Mouse (Mus musculus) brain, embryonic 14.5 days (tissue): ENCODE data around the gene Olfr777.

ENCODE experiments used
- CTCF ChIP-seq: fragments of 200-500 bp; IDR thresholded peaks from 2 replicates; pipeline ENCODE4 v1.5.1; 2012; ENCODE audit warnings: inconsistent platforms, mild to moderate bottlenecking, moderate library complexity, borderline replicate concordance; ENCODE audit not compliant: insufficient read depth, insufficient read length; ENCODE audit errors: extremely low read depth
- POLR2A ChIP-seq: fragments of 200-500 bp; IDR thresholded peaks from 2 replicates; pipeline ENCODE4 v1.6.1; 2012; ENCODE audit warnings: mild to moderate bottlenecking, inconsistent platforms, borderline replicate concordance; ENCODE audit not compliant: poor library complexity, insufficient read depth, insufficient read length, severe bottlenecking; ENCODE audit errors: extremely low read depth

DNA sequence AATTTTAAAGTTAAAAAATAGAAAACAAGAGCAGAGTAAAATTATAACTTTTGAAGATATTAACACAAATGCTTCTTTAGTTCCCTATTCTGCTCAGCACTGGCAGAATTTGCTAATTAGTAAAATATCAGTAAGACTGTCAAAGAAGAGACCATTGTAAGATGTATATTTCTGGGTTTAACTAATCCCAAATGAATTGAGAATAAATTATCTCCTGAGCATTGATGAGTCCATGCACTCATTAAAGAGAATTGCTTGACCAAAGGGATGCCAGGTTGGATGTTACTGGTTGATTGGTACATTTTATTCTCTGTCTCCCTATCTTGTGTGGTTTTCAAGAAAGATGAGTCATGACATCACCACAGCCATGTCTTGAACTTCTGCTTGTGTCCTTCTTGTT lies 12.5 kb downstream of the Olfr777 start, which contains the start of gene Olfr776:
- TF ChIP-seq POLR2A, result no peak
- TF ChIP-seq CTCF, result no peak
